Mouse (Mus musculus): ENCODE results near the gene Map3k14.
A peak's percentile ranks its signal among the peaks of the same experiment; 100 is the strongest.

The Map3k14 gene

GRCm38 (mm10) chr11:103269426-103269825 is 2.2 kb upstream of the Map3k14 start:
- no peak for DNase-seq

GRCm38 (mm10) chr11:103268905-103269304 is 1.6 kb upstream of the Map3k14 start:
- no peak for DNase-seq

- no peak for DNase-seq
Measured at GRCm38 (mm10) chr11:103268350-103268749, 1.1 kb upstream of the Map3k14 start.

GRCm38 (mm10) chr11:103266729-103267345 is 435 bp downstream of the Map3k14 start:
- no peak for DNase-seq

GRCm38 (mm10) chr11:103265856-103266255 is 1.4 kb downstream of the Map3k14 start:
- no peak for DNase-seq

- DNase-seq = no peak
Measured at GRCm38 (mm10) chr11:103265211-103265610, 2.1 kb downstream of the Map3k14 start.

GRCm38 (mm10) chr11:103264427-103265005 is 2.8 kb downstream of the Map3k14 start:
- peak; percentile 39 for DNase-seq

- no peak for DNase-seq
Measured at GRCm38 (mm10) chr11:103263551-103263950, 3.7 kb downstream of the Map3k14 start.

- peak; percentile 59 for DNase-seq
Measured at GRCm38 (mm10) chr11:103262412-103263267, 4.6 kb downstream of the Map3k14 start.

- peak; percentile 40 for DNase-seq
Measured at GRCm38 (mm10) chr11:103261671-103262411, 5.4 kb downstream of the Map3k14 start.

- no peak for DNase-seq
Measured at GRCm38 (mm10) chr11:103260515-103261192, 6.6 kb downstream of the Map3k14 start.

GRCm38 (mm10) chr11:103260034-103260433 is 7.2 kb downstream of the Map3k14 start:
- no peak for DNase-seq

GRCm38 (mm10) chr11:103257938-103258481 is 9.3 kb downstream of the Map3k14 start:
- no peak for DNase-seq

GRCm38 (mm10) chr11:103253605-103254004 is 13.7 kb downstream of the Map3k14 start:
- DNase-seq = no peak

- DNase-seq = no peak
Measured at GRCm38 (mm10) chr11:103252380-103252779, 14.9 kb downstream of the Map3k14 start.

- DNase-seq = no peak
Measured at GRCm38 (mm10) chr11:103250324-103250723, 16.9 kb downstream of the Map3k14 start.

- no peak for DNase-seq
Measured at GRCm38 (mm10) chr11:103249509-103249908, 17.8 kb downstream of the Map3k14 start.

- no peak for DNase-seq
Measured at GRCm38 (mm10) chr11:103248837-103249236, 18.4 kb downstream of the Map3k14 start.

- DNase-seq = peak; percentile 90
Measured at GRCm38 (mm10) chr11:103247504-103248177, 19.6 kb downstream of the Map3k14 start.

- no peak for DNase-seq
Measured at GRCm38 (mm10) chr11:103246731-103247290, 20.5 kb downstream of the Map3k14 start.

- peak; percentile 44 for DNase-seq
Measured at GRCm38 (mm10) chr11:103246081-103246730, 21.1 kb downstream of the Map3k14 start.
